Mouse (Mus musculus) CH12.LX (cell line): ENCODE results near the gene Gm20388.

ENCODE experiments used
- CTCF ChIP-seq, 2 experiments: IDR thresholded peaks in 1 of 2; conservative IDR thresholded peaks in 1 of 2; 2 replicates each; pipeline ENCODE4 v1.5.1; 2011 to 2012; ENCODE audit warnings: low read depth in 2 of 2, low read length in 2 of 2, improper control_type of control experiment in 1 of 2, inconsistent platforms in 1 of 2, mild to moderate bottlenecking in 1 of 2, moderate library complexity in 1 of 2
- EP300 ChIP-seq: IDR thresholded peaks from 2 replicates; pipeline ENCODE4 v1.6.1; 2011; ENCODE audit warnings: low read length, improper control_type of control experiment
- JUND ChIP-seq: conservative IDR thresholded peaks from 2 replicates; pipeline ENCODE4 v1.6.1; 2011; ENCODE audit warnings: low read depth, low read length, improper control_type of control experiment
- NELFE ChIP-seq: IDR thresholded peaks from 2 replicates; pipeline ENCODE4 v1.6.1; 2011; ENCODE audit warnings: low read depth, low read length, improper control_type of control experiment
- NRF1 ChIP-seq: IDR thresholded peaks from 2 replicates; pipeline ENCODE4 v1.6.1; 2014; ENCODE audit warnings: low read depth, mild to moderate bottlenecking, inconsistent platforms, low read length, improper control_type of control experiment, moderate library complexity
- POLR2A ChIP-seq: IDR thresholded peaks from 2 replicates; pipeline ENCODE4 v1.6.1; 2011; ENCODE audit warnings: low read depth, mild to moderate bottlenecking, improper control_type of control experiment, low read length
- USF1 ChIP-seq: IDR thresholded peaks from 2 replicates; pipeline ENCODE4 v1.6.1; 2014; ENCODE audit warnings: low read depth, mild to moderate bottlenecking, inconsistent platforms, low read length, improper control_type of control experiment
- USF2 ChIP-seq: conservative IDR thresholded peaks from 2 replicates; pipeline ENCODE4 v1.6.1; 2011; ENCODE audit warnings: low read depth, low read length, improper control_type of control experiment
- ZNF384 ChIP-seq: IDR thresholded peaks from 2 replicates; pipeline ENCODE4 v1.6.1; 2012; ENCODE audit warnings: low read depth, low read length, improper control_type of control experiment, inconsistent platforms

DNA sequence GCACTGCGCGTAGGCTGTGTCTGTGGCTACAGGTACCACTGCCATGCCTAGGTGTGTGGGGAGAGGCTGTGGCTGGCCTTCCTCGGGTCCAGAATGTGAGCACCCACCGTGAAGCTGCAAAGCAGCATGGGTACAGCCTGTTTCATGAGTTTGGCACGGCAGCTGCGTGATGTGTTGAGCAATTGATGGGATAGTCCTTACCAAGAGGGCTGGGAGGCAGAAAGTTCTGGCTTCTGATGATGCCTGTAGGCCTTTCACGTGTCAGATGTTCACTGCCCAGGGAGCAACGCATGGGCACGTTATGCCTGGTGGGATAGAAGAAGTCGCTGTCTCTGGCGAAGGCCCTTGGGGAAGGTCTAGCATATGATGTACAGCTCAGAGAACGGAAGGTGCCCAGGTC is 4354.0 kb downstream of the Gm20388 start:
- TF ChIP-seq NELFE: no peak
- no peak for TF ChIP-seq EP300
- no peak for TF ChIP-seq CTCF (conservative IDR thresholded peaks at IDR 0.05 in 1 of 2, IDR thresholded peaks at IDR 0.05 in 1 of 2; ENCODE audit: low read depth in 2 of 2, low read length in 2 of 2)
- no peak for TF ChIP-seq POLR2A
- TF ChIP-seq ZNF384: no peak
- no peak for TF ChIP-seq USF2
- no peak for TF ChIP-seq NRF1
- TF ChIP-seq USF1: no peak
- TF ChIP-seq JUND: no peak
